In genomic region chr11:80523410-80523809, GRCm38 (mm10) we compare ENCODE assay signal across 10 mouse cellular contexts. TPM values are rescaled to one million over a fixed set of nuclear protein-coding genes. Genes with fewer than 3 reads are reported as not detected.
DNase-seq lines count a peak whose midpoint lies in the region; ATAC-seq and TF ChIP-seq lines count a peak whose summit lies in the region.
"Had no signal": no experiment of that assay in that cellular context is flagged by ENCODE, and none has a peak within 500 bp of the region (broad histone marks: within the 10 kb centered on the region; RNA-seq: fewer than 3 reads in every experiment).

No protein-coding gene starts in this region.

- H3K27me3 ChIP-seq in heart, embryonic 14.5 days (ENCODE audit: control insufficient read depth, insufficient read depth, low read length) = no peaks in the 10 kb centered on the region
- no peaks in the 10 kb centered on the region for H3K27me3 ChIP-seq in kidney, postnatal 0 days (ENCODE audit: insufficient read depth, low read length)
- no peaks in the 10 kb centered on the region for H3K27me3 ChIP-seq in midbrain, embryonic 13.5 days

- H3K9ac ChIP-seq in heart, embryonic 14.5 days (ENCODE audit: low read length) = no peak overlapping the region
- no peak overlapping the region for H3K9ac ChIP-seq in kidney, postnatal 0 days (ENCODE audit: low read depth, low read length)
- no peak overlapping the region for H3K9ac ChIP-seq in midbrain, embryonic 13.5 days (replicated peaks)
- H3K9ac ChIP-seq: hindbrain, embryonic 12.5 days had no signal

- H3K4me2 ChIP-seq in heart, embryonic 14.5 days (ENCODE audit: low read length) = no peak overlapping the region
- H3K4me2 ChIP-seq in kidney, postnatal 0 days (ENCODE audit: low read length) = no peak overlapping the region
- H3K4me2 ChIP-seq in midbrain, embryonic 13.5 days (replicated peaks) = no peak overlapping the region
- H3K4me2 ChIP-seq: hindbrain, embryonic 12.5 days had no signal

- peaks cover 7 to 18% of the 10 kb centered on the region in 2 experiments for H3K4me1 ChIP-seq in heart, embryonic 14.5 days (ENCODE audit: control insufficient read depth in 2 of 2, insufficient read depth in 2 of 2, low read length in 2 of 2)
- H3K4me1 ChIP-seq in kidney, postnatal 0 days (replicated peaks; ENCODE audit: insufficient read depth, low read length) = peaks cover 5% of the 10 kb centered on the region; the same call in 1 of the 2 replicates
- peaks cover 18% of the 10 kb centered on the region for H3K4me1 ChIP-seq in midbrain, embryonic 13.5 days (replicated peaks)

- peak; percentile 28 for DNase-seq in kidney, adult 9 months
- no peak for DNase-seq in kidney, adult 11 months
- DNase-seq in kidney, postnatal 0 days (ENCODE audit: low spot score) = peak; percentile 36
- peak; percentile 32 for DNase-seq in lung, postnatal 36 days
- no peak for DNase-seq in embryo, embryonic 9.5 days (ENCODE audit: extremely low spot score)
- DNase-seq: thymus, postnatal 36 days had no signal

- H3K4me3 ChIP-seq in heart, embryonic 14.5 days (ENCODE audit: control insufficient read depth in 1 of 2, insufficient read depth in 1 of 2, low read depth in 1 of 2, low read length in 2 of 2) = no peak overlapping the region
- no peak overlapping the region for H3K4me3 ChIP-seq in kidney, postnatal 0 days (replicated peaks; ENCODE audit: low read depth, low read length)
- H3K4me3 ChIP-seq in midbrain, embryonic 13.5 days (replicated peaks) = no peak overlapping the region
- H3K4me3 ChIP-seq: forebrain, embryonic 10.5 days; hindbrain, embryonic 12.5 days had no signal

- ATAC-seq in heart, embryonic 14.5 days (ENCODE audit: insufficient number of reproducible peaks, insufficient read depth, low FRiP score, low read depth) = 0 out of 2 replicates have a peak, but pooled peaks have one; percentile 17
- no peak for ATAC-seq in kidney, postnatal 0 days (replicated peaks; ENCODE audit: low FRiP score, low read depth)
- no peak for ATAC-seq in midbrain, embryonic 13.5 days

- no peaks in the 10 kb centered on the region for H3K36me3 ChIP-seq in heart, embryonic 14.5 days (ENCODE audit: control insufficient read depth, insufficient read depth, low read length)
- H3K36me3 ChIP-seq in kidney, postnatal 0 days (ENCODE audit: insufficient read depth, low read length) = no peaks in the 10 kb centered on the region
- H3K36me3 ChIP-seq in midbrain, embryonic 13.5 days = no peaks in the 10 kb centered on the region
- H3K36me3 ChIP-seq: forebrain, embryonic 10.5 days; hindbrain, embryonic 12.5 days had no signal

- no peaks in the 10 kb centered on the region for H3K9me3 ChIP-seq in heart, embryonic 14.5 days (ENCODE audit: control insufficient read depth, low read length)
- no peaks in the 10 kb centered on the region for H3K9me3 ChIP-seq in kidney, postnatal 0 days (replicated peaks; ENCODE audit: low read length)
- no peaks in the 10 kb centered on the region for H3K9me3 ChIP-seq in midbrain, embryonic 13.5 days
- H3K9me3 ChIP-seq: forebrain, embryonic 10.5 days; hindbrain, embryonic 12.5 days had no signal

- peak overlapping the region; percentile 29 to 64; a peak in 3 of 4 replicates for H3K27ac ChIP-seq in heart, embryonic 14.5 days (replicated peaks in 1 of 2; ENCODE audit: control insufficient read depth in 1 of 2, insufficient read depth in 1 of 2, low read depth in 2 of 2, low read length in 2 of 2)
- H3K27ac ChIP-seq in kidney, postnatal 0 days = peak overlapping the region; percentile 50; the same call in 1 of the 2 replicates
- no peak overlapping the region for H3K27ac ChIP-seq in midbrain, embryonic 13.5 days
- H3K27ac ChIP-seq: forebrain, embryonic 10.5 days; hindbrain, embryonic 12.5 days had no signal

- 58% methylated on average over 4 of the region's 4 CpGs for WGBS in heart, embryonic 14.5 days
- WGBS in kidney, postnatal 0 days = 60% methylated on average over 4 of the region's 4 CpGs
- 59% methylated on average over 4 of the region's 4 CpGs for WGBS in midbrain, embryonic 13.5 days

- no peak for TF ChIP-seq CTCF in kidney, postnatal 0 days (IDR thresholded peaks at IDR 0.05; ENCODE audit: low read depth)

RNA-seq across cellular contexts. Expression of gene Cdk5r1, which starts 46.6 kb away (rescaled TPM):
- polyA plus RNA-seq in heart, embryonic 14.5 days (2014; fragmentation: Nextera tagmentation; extraction: Ambion mirVana) = 0.23 and 0.36 TPM in 2 replicates
- polyA plus RNA-seq in kidney, postnatal 0 days (2015; fragmentation: Nextera tagmentation; extraction: Ambion mirVana) = 0.38 and 0.54 TPM in 2 replicates
- 88.3 and 98.6 TPM in 2 replicates for polyA plus RNA-seq in midbrain, embryonic 13.5 days (2015; fragmentation: Nextera tagmentation; extraction: Ambion mirVana)

Comparison
In these comparisons a context has a peak if more than half of its experiments do, and no peak if none do; other contexts are left out.
1. DNase-seq: peak in kidney, adult 9 months (single experiment), kidney, postnatal 0 days (single experiment) and lung, postnatal 36 days (single experiment); none in kidney, adult 11 months (single experiment) and embryo, embryonic 9.5 days (single experiment).
2. RNA of gene Cdk5r1, which starts 46.6 kb away (polyA plus RNA-seq): 88.3 to 98.6 TPM in midbrain, embryonic 13.5 days; 0.38 to 0.54 TPM in kidney, postnatal 0 days and 0.23 to 0.36 TPM in heart, embryonic 14.5 days; every median in the first group is over 10 times any median in the second.